Mouse (Mus musculus): Measurements from ENCODE around the gene Slit3. TPM values are rescaled to one million over a fixed set of nuclear protein-coding genes. Genes with fewer than 3 reads are reported as not detected.

Slit3 gene
- polyA plus RNA-seq, 1 experiment, result 0.04 TPM

DNA sequence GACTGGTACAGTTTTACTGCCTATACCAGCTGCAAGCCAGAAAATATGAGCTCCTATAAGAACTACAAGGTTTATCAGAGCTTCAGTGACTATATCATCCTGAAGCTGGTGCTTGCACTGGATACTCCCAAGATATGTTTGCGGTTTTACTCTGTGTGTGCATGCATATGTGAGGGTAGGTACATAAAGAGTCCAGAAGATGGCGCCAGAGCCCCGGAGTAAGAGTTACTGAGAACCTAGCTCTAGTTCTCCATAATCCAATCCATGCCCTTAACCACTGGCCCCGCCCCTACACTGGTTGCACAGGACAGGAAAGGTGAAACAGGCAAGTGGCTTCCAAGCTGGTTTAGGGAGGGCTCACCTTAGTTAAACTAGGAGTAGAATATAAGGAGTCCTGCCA, 246.2 kb downstream of the Slit3 start:
- no peaks in the 10 kb centered on the region for H3K4me1 ChIP-seq
- no peaks in the 10 kb centered on the region for H3K36me3 ChIP-seq (replicated peaks; ENCODE audit: low read length)
- TF ChIP-seq FLI1 (IDR thresholded peaks at IDR 0.05; ENCODE audit: low read length), result no peak
- TF ChIP-seq GATA1 (IDR thresholded peaks at IDR 0.05; ENCODE audit: borderline replicate concordance, low read length), result no peak
- no peaks in the 10 kb centered on the region for H3K27me3 ChIP-seq (replicated peaks)
- H3K4me3 ChIP-seq (replicated peaks), result no peak overlapping the region
- peaks cover 20% of the 10 kb centered on the region for H3K9me3 ChIP-seq

DNA sequence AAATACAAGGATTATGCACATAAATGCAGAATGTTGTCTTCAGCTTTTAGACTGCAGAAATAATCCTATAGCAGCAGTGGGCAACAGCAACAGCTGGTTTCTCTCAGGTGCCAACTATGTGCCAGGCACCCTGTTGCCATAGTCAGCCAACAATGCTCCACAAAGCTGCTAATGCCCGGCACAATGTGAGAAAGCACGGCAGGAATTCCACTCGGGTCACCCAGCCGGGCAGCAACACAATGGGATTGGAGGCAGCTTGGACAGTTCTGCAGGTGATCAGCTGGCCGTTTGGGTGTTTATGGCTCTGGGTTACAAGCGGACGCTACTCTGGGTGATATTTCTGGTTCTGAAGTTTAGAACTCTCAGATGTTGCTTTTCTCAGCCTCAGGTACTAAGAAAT, 248.9 kb downstream of the Slit3 start:
- Histone ChIP-seq H3K4me1 (no peaks in the 10 kb centered on the region), H3K9me3 (peaks cover 34% of the 10 kb centered on the region), H3K27me3 (replicated peaks) (no peaks in the 10 kb centered on the region), H3K4me3 (replicated peaks) (no peak overlapping the region), H3K36me3 (replicated peaks; ENCODE audit: low read length) (no peaks in the 10 kb centered on the region)
- no peak for TF ChIP-seq GATA1 (IDR thresholded peaks at IDR 0.05; ENCODE audit: borderline replicate concordance, low read length)
- TF ChIP-seq FLI1 (IDR thresholded peaks at IDR 0.05; ENCODE audit: low read length), result no peak

DNA sequence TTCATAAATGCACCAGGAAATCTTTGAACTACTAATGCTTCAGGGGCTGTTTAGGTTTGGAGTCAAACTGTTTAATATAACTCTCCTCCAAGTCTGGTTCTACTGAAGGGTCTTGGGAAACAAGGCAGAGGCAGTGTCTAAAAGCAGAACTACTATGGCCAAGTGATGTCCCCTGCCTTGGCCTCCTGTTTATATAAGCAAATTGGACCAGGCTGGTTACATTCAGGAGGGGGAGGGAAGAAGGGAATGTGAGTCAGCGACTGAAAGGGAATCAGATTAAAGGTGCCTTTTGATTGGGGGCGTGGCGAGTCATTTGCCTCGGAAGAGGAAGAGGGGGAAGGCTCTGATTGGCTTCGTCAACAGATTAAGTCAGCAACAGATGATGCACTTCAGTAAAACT, 249.7 kb downstream of the Slit3 start:
- no peak overlapping the region for H3K4me3 ChIP-seq (replicated peaks)
- no peaks in the 10 kb centered on the region for H3K4me1 ChIP-seq
- H3K27me3 ChIP-seq (replicated peaks), result no peaks in the 10 kb centered on the region
- H3K36me3 ChIP-seq (replicated peaks; ENCODE audit: low read length), result no peaks in the 10 kb centered on the region
- H3K9me3 ChIP-seq, result peaks cover 34% of the 10 kb centered on the region
- TF ChIP-seq GATA1 (IDR thresholded peaks at IDR 0.05; ENCODE audit: borderline replicate concordance, low read length), result no peak
- TF ChIP-seq FLI1 (IDR thresholded peaks at IDR 0.05; ENCODE audit: low read length), result no peak

DNA sequence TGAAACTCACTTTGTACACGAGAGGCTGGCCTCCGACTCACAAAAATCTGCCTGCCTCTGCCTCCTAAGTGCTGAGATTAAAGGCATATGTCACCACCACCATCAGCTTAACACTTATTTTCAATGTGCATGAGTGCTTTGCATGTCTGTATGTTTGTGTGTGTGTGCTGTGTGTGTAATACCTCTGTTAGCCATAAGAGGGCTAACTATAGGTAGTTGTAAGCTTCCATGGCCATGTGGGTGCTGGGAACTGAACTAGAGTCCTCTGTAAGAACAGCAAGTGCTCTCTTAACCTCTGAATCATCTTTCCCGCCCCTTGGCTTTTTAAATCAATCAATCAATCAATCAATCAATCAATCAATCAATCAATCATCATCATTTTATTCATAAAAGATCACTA, 251.4 kb downstream of the Slit3 start:
- Histone ChIP-seq H3K27me3 (replicated peaks) (no peaks in the 10 kb centered on the region), H3K9me3 (peaks cover 27% of the 10 kb centered on the region), H3K4me1 (no peaks in the 10 kb centered on the region), H3K4me3 (replicated peaks) (no peak overlapping the region), H3K36me3 (replicated peaks; ENCODE audit: low read length) (no peaks in the 10 kb centered on the region)
- no peak for TF ChIP-seq GATA1 (IDR thresholded peaks at IDR 0.05; ENCODE audit: borderline replicate concordance, low read length)
- no peak for TF ChIP-seq FLI1 (IDR thresholded peaks at IDR 0.05; ENCODE audit: low read length)

DNA sequence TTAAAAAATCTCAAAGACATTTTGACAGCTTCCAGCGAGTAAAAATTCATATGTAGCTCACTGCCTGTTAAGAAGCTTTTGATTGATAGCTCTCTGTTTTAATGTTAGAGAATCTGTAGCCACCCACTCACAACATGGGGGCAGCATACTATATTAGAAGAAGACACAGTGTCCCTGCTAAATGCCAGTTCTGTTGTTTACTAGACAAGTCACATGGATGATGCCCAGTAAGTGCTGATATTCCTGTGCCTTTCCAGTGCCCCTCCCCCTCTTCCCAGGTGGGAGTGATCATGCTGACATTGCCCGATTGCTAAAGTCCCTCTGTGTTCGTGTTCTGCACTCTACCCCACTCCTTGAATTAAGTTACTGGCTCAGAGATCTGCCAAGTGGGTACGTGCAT, 254.0 kb downstream of the Slit3 start:
- no peaks in the 10 kb centered on the region for H3K36me3 ChIP-seq (replicated peaks; ENCODE audit: low read length)
- TF ChIP-seq FLI1 (IDR thresholded peaks at IDR 0.05; ENCODE audit: low read length), result no peak
- no peak for TF ChIP-seq GATA1 (IDR thresholded peaks at IDR 0.05; ENCODE audit: borderline replicate concordance, low read length)
- H3K4me3 ChIP-seq (replicated peaks), result no peak overlapping the region
- H3K27me3 ChIP-seq (replicated peaks), result no peaks in the 10 kb centered on the region
- no peaks in the 10 kb centered on the region for H3K4me1 ChIP-seq
- H3K9me3 ChIP-seq, result peaks cover 20% of the 10 kb centered on the region

DNA sequence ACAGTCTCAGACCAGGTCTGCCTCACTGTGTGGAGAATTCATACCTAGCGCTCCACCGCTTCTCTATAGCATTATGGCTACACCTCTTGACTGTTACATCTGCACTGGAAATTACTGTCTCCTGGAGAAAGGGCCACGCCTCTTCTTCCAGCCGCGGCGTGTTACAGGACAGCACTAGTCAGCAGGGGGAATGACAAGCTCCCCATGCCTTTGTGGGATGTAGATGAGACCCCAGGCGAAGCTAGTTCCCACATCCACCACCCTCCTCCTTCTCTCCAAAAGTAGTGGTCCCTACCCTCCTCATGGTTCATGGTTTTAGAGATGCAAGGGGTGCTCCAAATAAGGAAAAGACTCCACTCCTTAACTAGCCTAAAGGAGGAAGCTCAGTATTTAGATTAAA, 257.8 kb downstream of the Slit3 start:
- no peak overlapping the region for H3K4me3 ChIP-seq (replicated peaks)
- no peaks in the 10 kb centered on the region for H3K36me3 ChIP-seq (replicated peaks; ENCODE audit: low read length)
- no peaks in the 10 kb centered on the region for H3K4me1 ChIP-seq
- H3K9me3 ChIP-seq, result peaks cover 4% of the 10 kb centered on the region; the same call in 1 of the 2 replicates
- TF ChIP-seq GATA1 (IDR thresholded peaks at IDR 0.05; ENCODE audit: borderline replicate concordance, low read length) (no peak), FLI1 (IDR thresholded peaks at IDR 0.05; ENCODE audit: low read length) (no peak)
- no peaks in the 10 kb centered on the region for H3K27me3 ChIP-seq (replicated peaks)

DNA sequence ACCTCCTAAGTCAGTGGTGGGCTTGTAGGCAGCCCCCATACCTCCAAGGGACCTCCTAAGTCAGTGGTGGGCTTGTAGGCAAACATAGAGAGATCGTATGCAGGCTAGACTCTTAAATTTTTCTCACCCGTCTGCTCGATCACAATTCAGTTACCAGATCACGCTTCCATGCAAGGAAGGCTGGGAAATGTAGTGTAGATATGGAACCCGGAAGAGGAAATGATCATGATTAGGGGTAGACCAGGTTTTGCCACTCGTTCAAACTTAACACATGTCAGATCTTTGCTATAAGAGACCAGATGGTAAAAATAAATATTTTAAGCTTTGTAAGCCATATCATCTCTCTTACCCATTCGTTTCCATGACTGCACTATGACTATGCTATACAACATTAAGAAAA, 258.4 kb downstream of the Slit3 start:
- TF ChIP-seq GATA1 (IDR thresholded peaks at IDR 0.05; ENCODE audit: borderline replicate concordance, low read length) (no peak), FLI1 (IDR thresholded peaks at IDR 0.05; ENCODE audit: low read length) (no peak)
- no peak overlapping the region for H3K4me3 ChIP-seq (replicated peaks)
- H3K9me3 ChIP-seq, result 0 out of 2 replicates have a peak, but pooled peaks cover 2% of the 10 kb centered on the region
- no peaks in the 10 kb centered on the region for H3K27me3 ChIP-seq (replicated peaks)
- no peaks in the 10 kb centered on the region for H3K36me3 ChIP-seq (replicated peaks; ENCODE audit: low read length)
- H3K4me1 ChIP-seq, result no peaks in the 10 kb centered on the region

DNA sequence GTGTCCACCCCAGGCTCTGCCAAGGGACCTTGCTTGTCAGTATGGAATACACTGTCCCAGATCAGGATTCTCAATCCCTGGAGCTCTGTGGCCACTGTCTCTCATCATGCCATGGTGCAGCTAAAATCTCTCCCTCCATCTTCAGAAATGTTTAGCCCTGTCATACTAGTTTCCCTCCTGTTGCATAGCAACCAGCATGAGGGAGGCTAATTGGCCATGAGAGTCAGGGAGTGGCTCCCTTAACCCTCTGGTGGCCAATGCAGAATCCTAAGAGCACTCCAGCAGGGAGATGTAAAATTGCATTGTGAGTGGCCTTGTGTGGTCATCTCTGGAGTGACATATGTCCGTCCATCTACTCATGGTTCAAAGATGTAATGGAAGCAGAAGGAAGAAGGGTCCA, 259.7 kb downstream of the Slit3 start:
- H3K9me3 ChIP-seq, result 0 out of 2 replicates have a peak, but pooled peaks cover 2% of the 10 kb centered on the region
- H3K27me3 ChIP-seq (replicated peaks), result no peaks in the 10 kb centered on the region
- TF ChIP-seq GATA1 (IDR thresholded peaks at IDR 0.05; ENCODE audit: borderline replicate concordance, low read length), result no peak
- no peak for TF ChIP-seq FLI1 (IDR thresholded peaks at IDR 0.05; ENCODE audit: low read length)
- H3K4me1 ChIP-seq, result no peaks in the 10 kb centered on the region
- no peaks in the 10 kb centered on the region for H3K36me3 ChIP-seq (replicated peaks; ENCODE audit: low read length)
- no peak overlapping the region for H3K4me3 ChIP-seq (replicated peaks)

DNA sequence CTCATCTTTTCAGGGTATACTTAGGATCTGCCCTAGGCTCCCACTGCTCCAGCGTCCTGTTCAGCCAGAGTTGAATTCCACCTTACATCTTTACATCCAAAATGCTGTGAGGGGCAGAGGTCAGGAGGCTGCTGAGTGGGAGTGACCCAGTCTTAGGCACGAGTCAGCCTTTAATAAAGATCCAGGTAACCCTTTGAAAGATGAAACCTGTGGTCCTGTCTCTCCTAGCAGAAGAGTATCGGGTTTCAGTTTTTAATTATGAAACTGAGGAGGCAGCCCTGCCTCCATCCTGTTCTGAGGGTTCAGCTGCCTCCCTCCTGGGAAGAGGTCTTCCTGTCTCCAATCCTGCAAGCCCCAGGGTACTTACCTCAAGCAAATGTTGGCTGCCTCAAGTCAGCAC, 264.4 kb downstream of the Slit3 start:
- TF ChIP-seq FLI1 (IDR thresholded peaks at IDR 0.05; ENCODE audit: low read length) (no peak), GATA1 (IDR thresholded peaks at IDR 0.05; ENCODE audit: borderline replicate concordance, low read length) (no peak)
- H3K9me3 ChIP-seq, result no peaks in the 10 kb centered on the region

DNA sequence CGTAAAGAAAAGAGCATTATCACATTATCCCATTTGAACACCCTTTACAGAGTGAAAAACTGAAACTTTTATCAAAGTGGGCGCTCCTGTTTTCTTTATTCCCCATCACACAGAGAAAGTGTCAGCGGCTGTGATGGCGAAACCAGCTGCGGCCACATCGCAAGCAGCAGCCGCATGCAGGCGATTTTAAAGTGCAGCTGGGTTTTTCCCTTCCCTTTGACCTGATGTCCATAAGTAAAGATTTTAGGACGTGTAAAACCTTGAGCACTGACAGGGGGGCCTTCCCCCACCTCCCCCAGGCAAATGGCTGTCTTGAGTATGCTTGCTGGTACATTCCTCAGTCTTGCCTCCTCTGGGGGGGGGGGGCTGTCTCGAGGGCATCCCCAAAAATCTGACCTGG, 266.8 kb downstream of the Slit3 start:
- Histone ChIP-seq H3K9me3 (no peaks in the 10 kb centered on the region), H3K27me3 (replicated peaks) (no peaks in the 10 kb centered on the region), H3K36me3 (replicated peaks; ENCODE audit: low read length) (no peaks in the 10 kb centered on the region), H3K4me1 (no peaks in the 10 kb centered on the region), H3K4me3 (replicated peaks) (no peak overlapping the region)
- TF ChIP-seq GATA1 (IDR thresholded peaks at IDR 0.05; ENCODE audit: borderline replicate concordance, low read length) (no peak), FLI1 (IDR thresholded peaks at IDR 0.05; ENCODE audit: low read length) (no peak)

More for the DNA sequence above, 264.4 kb downstream of the Slit3 start:
- Histone ChIP-seq H3K36me3 (replicated peaks; ENCODE audit: low read length) (no peaks in the 10 kb centered on the region), H3K4me1 (no peaks in the 10 kb centered on the region), H3K27me3 (replicated peaks) (no peaks in the 10 kb centered on the region), H3K4me3 (replicated peaks) (no peak overlapping the region)

DNA sequence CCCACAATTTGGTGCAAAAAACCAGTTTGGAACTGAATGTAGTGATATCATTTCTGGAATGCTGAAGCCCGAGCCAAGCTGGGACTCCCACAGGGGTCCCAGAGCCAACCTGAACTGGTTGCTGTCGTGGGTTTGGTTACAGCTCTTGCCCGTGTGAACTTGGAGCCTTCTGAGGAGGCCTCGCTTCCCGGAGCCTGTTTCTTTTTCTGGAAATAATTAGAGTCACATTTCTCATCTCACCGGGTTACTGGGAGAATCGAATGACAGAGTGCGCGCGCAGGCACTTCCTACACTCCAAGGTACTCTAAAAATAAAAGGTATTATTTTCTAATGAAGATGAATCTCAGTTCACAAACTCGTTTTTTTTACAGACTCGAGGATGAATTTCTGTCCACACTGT, 267.4 kb downstream of the Slit3 start:
- Histone ChIP-seq H3K9me3 (no peaks in the 10 kb centered on the region), H3K27me3 (replicated peaks) (no peaks in the 10 kb centered on the region), H3K4me1 (no peaks in the 10 kb centered on the region), H3K36me3 (replicated peaks; ENCODE audit: low read length) (no peaks in the 10 kb centered on the region), H3K4me3 (replicated peaks) (no peak overlapping the region)
- no peak for TF ChIP-seq GATA1 (IDR thresholded peaks at IDR 0.05; ENCODE audit: borderline replicate concordance, low read length)
- TF ChIP-seq FLI1 (IDR thresholded peaks at IDR 0.05; ENCODE audit: low read length), result no peak
